Mouse (Mus musculus): ENCODE data around the gene Fbf1. TPM values are rescaled to one million over a fixed set of nuclear protein-coding genes. Genes with fewer than 3 reads are reported as not detected.
A peak's percentile ranks its signal among the peaks of the same experiment; 100 is the strongest.

Gene Fbf1
- polyA plus RNA-seq, 1 experiment from 2014 or later = 58.5 TPM

DNA sequence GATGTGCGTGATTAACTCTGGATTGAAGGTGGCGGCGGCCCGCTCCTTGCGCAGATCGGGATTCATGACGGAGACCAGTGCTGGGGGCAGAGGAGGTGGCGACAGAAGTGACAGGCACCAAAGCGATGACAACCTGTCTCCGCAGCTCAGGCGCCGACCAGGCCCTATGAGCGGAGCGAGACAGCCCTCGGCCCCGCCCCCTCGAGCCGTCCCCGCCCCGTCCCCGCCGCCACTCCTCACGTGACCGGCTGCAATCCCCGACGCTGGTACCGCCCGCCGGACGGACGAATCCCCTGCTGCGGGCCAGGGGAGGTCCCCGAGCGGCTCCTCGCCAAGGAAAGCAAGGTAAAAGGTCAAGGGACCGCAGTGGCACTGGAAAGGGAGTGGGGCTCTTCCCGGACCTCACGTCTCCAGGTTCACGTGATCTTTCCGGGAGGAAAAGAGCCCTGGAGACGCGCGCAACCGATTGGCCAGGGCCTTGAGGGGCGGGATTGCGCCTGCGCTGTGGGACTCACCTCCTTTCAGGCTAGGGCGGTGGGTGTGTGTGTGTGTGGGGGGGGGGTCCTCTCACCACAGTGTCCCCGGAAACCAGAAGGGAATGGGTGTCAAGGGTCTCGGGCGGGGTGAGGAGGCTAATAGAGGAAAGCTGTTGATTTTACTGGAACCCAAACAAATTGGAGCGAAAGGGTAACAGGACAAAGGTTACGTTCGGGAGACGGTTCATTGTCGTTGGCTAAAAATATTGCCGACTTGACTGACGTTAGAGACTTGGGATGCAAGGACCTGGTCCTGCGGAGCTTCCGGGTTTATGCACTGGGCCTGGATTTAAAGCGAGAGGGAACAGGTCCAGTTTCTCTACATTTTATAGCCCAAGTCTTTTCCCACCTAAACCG lies 30.9 kb upstream of the Fbf1 start, which contains the start of the genes Ten1 and Acox1:
Gene Ten1 (plus strand): TSS at position 217 of the 893 bp plus-strand sequence.
Gene Acox1 (minus strand): TSS at position 407 of the 893 bp plus-strand sequence.
- peak within 1 kb of the TSS; percentile 69 for H3K4me2 ChIP-seq
- under 1% methylated on average over 62 of the region's 62 CpGs for WGBS
- H3K27ac ChIP-seq = peak within 1 kb of the TSS; percentile 95
- ATAC-seq = peak; percentile 99
- H3K36me3 ChIP-seq (ENCODE audit: poor library complexity, severe bottlenecking) = peaks cover 20% of the 10 kb centered on the region; the same call in 1 of the 2 replicates
- peak within 1 kb of the TSS; percentile 86 for H3K9ac ChIP-seq
- H3K4me1 ChIP-seq = peaks cover 19% of the 10 kb centered on the region
- no peaks in the 10 kb centered on the region; the same call in 1 of the 2 replicates for H3K9me3 ChIP-seq (replicated peaks)
- H3K27me3 ChIP-seq = no peaks in the 10 kb centered on the region
- peak within 1 kb of the TSS; percentile 69 for H3K4me3 ChIP-seq

DNA sequence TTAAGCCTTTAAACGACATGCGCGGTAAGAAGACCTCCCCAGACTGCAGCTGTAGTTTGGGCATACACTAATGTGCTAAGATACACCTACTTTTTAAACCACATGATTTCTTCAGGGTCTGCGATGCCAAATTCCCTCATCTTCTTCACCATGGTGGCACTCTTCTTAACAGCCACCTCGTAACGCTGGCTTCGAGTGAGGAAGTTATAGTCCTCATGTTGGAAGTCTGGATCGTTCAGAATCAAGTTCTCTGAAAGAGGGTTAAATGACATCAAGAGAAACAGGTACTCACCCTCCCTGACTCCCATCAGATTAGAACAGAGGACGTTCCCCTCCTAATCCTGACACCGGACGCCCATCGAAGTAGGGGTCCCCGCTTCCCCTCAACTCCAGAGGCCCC lies 30.2 kb upstream of the Fbf1 start:
- H3K4me2 ChIP-seq = peak overlapping the region; percentile 69
- no peak for ATAC-seq
- peaks cover 17% of the 10 kb centered on the region; the same call in 1 of the 2 replicates for H3K36me3 ChIP-seq (ENCODE audit: poor library complexity, severe bottlenecking)
- H3K27me3 ChIP-seq = no peaks in the 10 kb centered on the region
- H3K27ac ChIP-seq = peak overlapping the region; percentile 95
- H3K9ac ChIP-seq = peak overlapping the region; percentile 86
- H3K4me1 ChIP-seq = peaks cover 19% of the 10 kb centered on the region
- peak overlapping the region; percentile 69 for H3K4me3 ChIP-seq
- WGBS = 25% methylated on average over 13 of the region's 13 CpGs
- no peaks in the 10 kb centered on the region for H3K9me3 ChIP-seq (replicated peaks)

DNA sequence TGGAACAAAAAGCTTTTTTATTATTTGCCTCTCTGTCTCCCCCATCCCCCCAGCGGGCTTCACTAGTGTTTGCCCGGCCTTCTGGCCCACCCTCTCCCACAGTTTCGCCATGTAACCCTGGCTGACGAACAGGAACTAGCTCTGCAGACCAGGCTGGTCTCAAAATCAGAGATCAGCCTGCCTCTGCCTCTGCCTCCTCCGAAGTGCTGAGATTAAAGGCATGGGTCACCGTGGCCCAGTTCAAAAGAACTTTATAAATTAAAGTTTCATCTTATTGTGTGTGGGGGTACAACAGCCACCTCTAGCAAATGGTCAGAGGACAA lies 29.6 kb upstream of the Fbf1 start:
- H3K4me1 ChIP-seq = peaks cover 19% of the 10 kb centered on the region
- H3K9me3 ChIP-seq (replicated peaks) = no peaks in the 10 kb centered on the region
- H3K4me2 ChIP-seq = peak overlapping the region; percentile 69
- 91% methylated on average over 6 of the region's 6 CpGs for WGBS
- no peak for ATAC-seq
- no peak overlapping the region; the same call in 1 of the 2 replicates for H3K9ac ChIP-seq
- H3K27ac ChIP-seq = no peak overlapping the region
- no peaks in the 10 kb centered on the region for H3K27me3 ChIP-seq
- H3K36me3 ChIP-seq (ENCODE audit: poor library complexity, severe bottlenecking) = peaks cover 17% of the 10 kb centered on the region; the same call in 1 of the 2 replicates
- peak overlapping the region; percentile 69 for H3K4me3 ChIP-seq

DNA sequence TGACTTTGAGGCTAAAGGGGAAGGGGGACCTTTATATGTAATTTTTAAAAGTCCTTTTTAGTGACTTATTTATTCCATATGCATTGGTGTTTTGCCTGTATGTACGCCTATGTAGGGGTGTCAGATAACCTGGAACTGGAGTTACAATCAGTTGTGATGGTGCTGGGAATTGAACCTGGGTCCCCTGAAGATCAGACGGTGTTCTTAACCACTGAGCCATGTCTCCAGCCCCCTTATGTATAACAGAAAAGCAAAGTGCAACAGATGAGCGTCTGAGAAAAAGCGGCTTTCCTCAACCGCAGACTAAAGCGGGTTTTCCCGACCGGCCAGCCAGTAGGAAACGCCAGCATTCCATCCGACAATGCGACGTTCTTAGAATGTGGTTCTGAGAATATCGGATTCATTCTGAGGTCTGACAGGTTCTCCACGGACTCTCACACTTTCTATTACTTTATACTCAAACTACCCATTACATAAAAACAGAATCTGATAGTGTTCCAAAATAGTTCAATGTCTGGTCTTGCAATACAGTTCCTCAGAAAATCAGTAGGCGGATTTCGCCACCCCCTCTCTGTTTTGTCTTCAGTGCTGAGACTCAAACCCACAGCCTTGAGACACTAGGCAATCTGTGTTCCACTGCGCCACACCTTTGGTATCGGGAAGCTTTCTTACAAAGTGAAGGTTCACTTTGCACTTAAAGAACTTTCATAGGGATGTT lies 29.1 kb upstream of the Fbf1 start:
- H3K9ac ChIP-seq = no peak overlapping the region
- H3K27me3 ChIP-seq = no peaks in the 10 kb centered on the region
- H3K27ac ChIP-seq = no peak overlapping the region
- no peak for ATAC-seq
- H3K4me3 ChIP-seq = no peak overlapping the region
- no peaks in the 10 kb centered on the region for H3K9me3 ChIP-seq (replicated peaks)
- peaks cover 17% of the 10 kb centered on the region; the same call in 1 of the 2 replicates for H3K36me3 ChIP-seq (ENCODE audit: poor library complexity, severe bottlenecking)
- 95% methylated on average over 18 of the region's 18 CpGs for WGBS
- H3K4me1 ChIP-seq = peaks cover 19% of the 10 kb centered on the region
- 0 out of 2 replicates have a peak overlapping the region, but pooled peaks have one; percentile 69 for H3K4me2 ChIP-seq

DNA sequence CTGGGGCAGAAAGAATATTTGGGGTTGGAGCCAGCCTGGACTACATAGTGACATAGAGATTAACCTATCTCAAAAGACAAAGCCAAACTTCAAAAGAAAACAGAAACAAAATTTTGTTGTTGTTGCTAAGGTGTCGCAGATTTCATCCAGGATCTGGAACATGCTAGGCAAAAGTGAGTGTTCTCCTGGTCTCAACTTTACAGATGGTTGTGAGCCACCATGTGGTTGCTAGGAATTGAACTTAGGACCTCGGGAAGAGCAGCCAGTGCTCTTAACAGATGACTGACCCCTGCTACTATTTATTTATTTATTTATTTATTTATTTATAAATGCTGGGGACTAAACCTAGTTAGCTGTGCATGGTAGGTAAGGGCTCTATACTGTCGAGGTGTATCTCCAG lies 28.4 kb upstream of the Fbf1 start:
- WGBS = 81% methylated on average over 3 of the region's 3 CpGs

DNA sequence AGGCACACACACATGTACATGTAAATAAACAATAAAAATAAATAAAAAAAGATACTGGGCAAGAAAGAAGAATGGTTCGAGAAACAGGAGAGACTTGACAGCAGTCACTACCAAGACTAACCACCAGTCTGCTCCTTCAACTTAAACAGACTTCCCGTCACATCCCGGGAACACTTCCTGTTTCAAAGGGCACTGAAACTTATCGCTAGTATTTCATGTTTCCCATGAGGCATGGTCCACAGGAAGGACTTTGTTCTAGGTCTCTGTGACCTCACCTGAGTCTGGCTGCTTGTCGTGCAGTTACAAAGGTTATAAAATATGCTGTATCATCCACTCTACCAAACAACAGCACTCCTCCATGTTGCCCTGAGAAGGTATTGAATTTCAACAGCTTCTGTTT lies 27.3 kb upstream of the Fbf1 start:
- 85% methylated on average over 5 of the region's 5 CpGs for WGBS
- Histone ChIP-seq H3K9me3 (replicated peaks) (no peaks in the 10 kb centered on the region), H3K36me3 (ENCODE audit: poor library complexity, severe bottlenecking) (peaks cover 27% of the 10 kb centered on the region), H3K9ac (no peak overlapping the region), H3K27ac (no peak overlapping the region), H3K4me1 (peaks cover 19% of the 10 kb centered on the region), H3K27me3 (no peaks in the 10 kb centered on the region), H3K4me2 (no peak overlapping the region), H3K4me3 (no peak overlapping the region)
- ATAC-seq = no peak

More for the DNA sequence above, 28.4 kb upstream of the Fbf1 start:
- Histone ChIP-seq H3K36me3 (ENCODE audit: poor library complexity, severe bottlenecking) (peaks cover 18% of the 10 kb centered on the region; the same call in 1 of the 2 replicates), H3K4me2 (no peak overlapping the region), H3K4me3 (no peak overlapping the region), H3K9me3 (replicated peaks) (no peaks in the 10 kb centered on the region), H3K27ac (no peak overlapping the region), H3K9ac (no peak overlapping the region), H3K4me1 (peaks cover 19% of the 10 kb centered on the region), H3K27me3 (no peaks in the 10 kb centered on the region)
- ATAC-seq = no peak

DNA sequence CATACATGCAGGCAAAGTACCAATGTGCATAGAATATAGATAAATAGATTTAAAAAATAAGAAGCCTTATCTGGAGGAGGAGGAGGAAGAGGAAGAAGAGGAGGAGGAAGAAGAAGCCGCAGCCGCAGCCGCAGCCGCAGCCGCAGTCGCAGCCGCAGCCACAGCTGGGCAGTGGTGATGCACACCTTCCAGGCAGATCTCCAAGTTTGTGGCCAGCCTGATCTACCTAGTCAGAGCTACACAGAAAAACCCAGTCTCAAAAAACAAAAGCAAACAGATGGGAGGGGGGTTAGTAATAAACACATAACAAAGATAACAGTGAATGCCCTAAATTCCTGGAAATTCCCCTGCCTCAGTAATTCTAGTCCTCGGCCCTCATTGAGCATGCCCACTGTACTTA lies 26.7 kb upstream of the Fbf1 start:
- no peak overlapping the region for H3K9ac ChIP-seq
- H3K36me3 ChIP-seq (ENCODE audit: poor library complexity, severe bottlenecking) = peaks cover 32% of the 10 kb centered on the region
- H3K27ac ChIP-seq = no peak overlapping the region
- 95% methylated on average over 8 of the region's 8 CpGs for WGBS
- no peak overlapping the region for H3K4me2 ChIP-seq
- ATAC-seq = no peak
- H3K4me1 ChIP-seq = peaks cover 17% of the 10 kb centered on the region
- no peaks in the 10 kb centered on the region for H3K27me3 ChIP-seq
- no peaks in the 10 kb centered on the region for H3K9me3 ChIP-seq (replicated peaks)
- no peak overlapping the region for H3K4me3 ChIP-seq

DNA sequence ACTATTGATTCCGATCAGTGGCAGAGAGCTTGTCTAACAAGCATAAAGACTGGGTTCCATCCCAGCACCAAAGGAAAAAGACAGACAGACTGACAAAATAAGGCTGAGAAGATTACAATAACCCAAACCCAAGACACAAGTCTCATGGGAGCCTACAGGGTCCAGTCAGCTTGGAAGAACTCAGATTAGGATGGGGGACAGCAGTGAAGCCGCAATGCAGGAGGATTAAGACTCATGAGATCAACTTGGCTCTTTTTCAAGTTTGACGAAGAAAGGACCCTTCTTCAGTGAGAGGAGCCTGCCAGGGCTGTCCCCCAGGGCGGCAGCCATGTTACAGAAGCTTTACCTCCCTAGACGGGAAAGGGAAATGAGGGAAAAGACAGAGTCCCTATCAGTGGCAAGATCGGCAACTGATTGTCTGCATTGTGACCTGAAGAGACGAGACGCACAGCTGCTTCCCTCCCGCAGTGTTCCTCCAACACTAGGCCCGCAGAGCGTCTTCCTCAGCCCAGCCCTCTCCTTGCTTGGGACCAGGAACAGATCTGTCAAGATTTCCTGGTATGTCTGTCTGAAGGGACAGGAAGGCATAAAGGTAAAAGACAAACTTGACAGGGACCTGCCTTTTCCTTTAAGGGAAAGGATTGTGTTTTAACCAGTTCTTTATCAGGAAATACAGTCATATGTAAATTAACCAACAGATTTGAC lies 19.4 kb upstream of the Fbf1 start:
- Histone ChIP-seq H3K9me3 (replicated peaks) (no peaks in the 10 kb centered on the region), H3K36me3 (ENCODE audit: poor library complexity, severe bottlenecking) (peaks cover 61% of the 10 kb centered on the region), H3K9ac (no peak overlapping the region), H3K4me2 (no peak overlapping the region), H3K4me3 (no peak overlapping the region), H3K27ac (no peak overlapping the region), H3K27me3 (no peaks in the 10 kb centered on the region), H3K4me1 (peaks cover 21% of the 10 kb centered on the region)
- 43% methylated on average over 11 of the region's 11 CpGs for WGBS
- no peak for ATAC-seq

DNA sequence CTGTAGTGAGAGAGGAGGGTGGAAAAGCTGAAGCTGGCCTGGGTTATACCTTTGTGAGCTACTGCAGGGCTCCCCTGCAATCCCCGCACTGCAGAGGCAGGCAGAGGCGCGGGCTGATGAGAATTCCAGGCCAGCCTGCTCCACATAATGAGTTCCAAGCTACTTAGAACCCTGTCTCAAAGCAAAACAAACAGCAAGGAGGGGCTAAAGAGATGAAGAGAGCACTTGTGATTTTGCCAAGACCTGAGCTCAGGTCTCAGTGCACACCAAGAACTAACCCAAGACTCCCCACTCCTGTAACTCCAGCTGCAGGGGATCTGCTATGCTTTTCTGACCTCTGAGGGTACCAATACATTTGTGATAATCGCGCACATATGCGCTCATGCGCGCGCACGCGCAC lies 18.4 kb upstream of the Fbf1 start:
- Histone ChIP-seq H3K27ac (no peak overlapping the region), H3K4me1 (peaks cover 21% of the 10 kb centered on the region), H3K9me3 (replicated peaks) (no peaks in the 10 kb centered on the region), H3K4me3 (no peak overlapping the region), H3K9ac (no peak overlapping the region), H3K27me3 (no peaks in the 10 kb centered on the region), H3K36me3 (ENCODE audit: poor library complexity, severe bottlenecking) (peaks cover 70% of the 10 kb centered on the region), H3K4me2 (no peak overlapping the region)
- WGBS = 84% methylated on average over 11 of the region's 11 CpGs
- ATAC-seq = no peak

DNA sequence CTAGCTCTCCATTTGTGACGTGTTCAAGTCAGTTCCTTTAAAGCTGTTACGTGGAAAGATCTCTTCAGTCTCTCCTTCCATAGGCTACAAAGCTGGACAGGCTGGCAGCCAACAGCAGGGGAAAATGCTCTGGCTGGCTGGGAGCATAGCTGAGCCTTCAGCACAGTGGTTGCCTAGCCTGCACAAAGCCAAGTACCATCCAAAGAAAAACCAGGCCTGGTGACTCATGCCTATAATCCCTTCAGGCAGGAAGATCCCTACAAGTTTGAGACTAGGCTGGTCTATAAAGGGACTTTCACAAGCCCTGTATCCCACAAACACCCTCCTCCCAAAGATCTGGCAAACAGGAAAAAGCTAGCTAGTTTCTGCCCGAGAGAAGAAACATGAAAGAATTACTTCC lies 17.9 kb upstream of the Fbf1 start:
- no peak overlapping the region for H3K27ac ChIP-seq
- H3K4me3 ChIP-seq = no peak overlapping the region
- no peaks in the 10 kb centered on the region for H3K9me3 ChIP-seq (replicated peaks)
- 86% methylated on average over 3 of the region's 3 CpGs for WGBS
- no peak overlapping the region for H3K4me2 ChIP-seq
- H3K36me3 ChIP-seq (ENCODE audit: poor library complexity, severe bottlenecking) = peaks cover 68% of the 10 kb centered on the region
- no peak for ATAC-seq
- H3K4me1 ChIP-seq = peaks cover 21% of the 10 kb centered on the region
- no peaks in the 10 kb centered on the region for H3K27me3 ChIP-seq
- H3K9ac ChIP-seq = no peak overlapping the region

DNA sequence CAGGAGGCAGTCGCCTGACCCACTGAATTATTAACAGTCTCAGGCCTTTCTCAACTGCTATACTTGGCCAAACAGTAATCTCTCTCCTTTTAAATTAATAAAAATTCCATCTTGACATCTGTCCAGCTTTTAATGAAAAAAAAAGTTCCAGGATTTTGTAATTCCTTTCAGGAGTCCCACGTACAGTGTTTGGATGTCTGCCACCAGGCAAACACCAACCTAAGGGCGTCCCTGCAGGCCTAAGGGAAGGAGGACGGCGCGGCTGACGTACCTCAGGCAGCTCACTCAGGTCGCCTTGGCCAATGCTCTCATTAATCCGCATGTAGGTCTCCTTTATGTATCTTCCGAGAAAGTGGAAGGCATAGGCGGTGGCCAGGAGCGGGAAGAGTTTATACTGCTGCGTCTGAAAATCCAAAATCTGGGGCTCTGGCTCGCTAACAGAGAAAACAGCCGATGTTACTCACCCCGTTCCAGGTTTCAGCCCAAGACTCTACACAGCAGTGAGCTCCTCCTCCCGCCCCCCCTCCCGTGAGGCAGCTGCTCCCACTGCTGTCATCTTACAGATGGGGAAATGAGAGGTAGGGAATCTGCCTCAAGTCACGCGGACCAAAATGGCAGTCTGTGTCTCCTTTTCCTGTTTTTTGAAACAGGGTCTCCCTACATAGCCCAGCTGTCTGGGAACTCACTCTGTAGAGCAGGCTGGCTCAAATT lies 10.6 kb upstream of the Fbf1 start:
- 91% methylated on average over 20 of the region's 20 CpGs for WGBS
- Histone ChIP-seq H3K9ac (no peak overlapping the region), H3K4me2 (no peak overlapping the region), H3K27ac (no peak overlapping the region), H3K27me3 (no peaks in the 10 kb centered on the region), H3K4me3 (no peak overlapping the region), H3K4me1 (no peaks in the 10 kb centered on the region), H3K9me3 (replicated peaks) (no peaks in the 10 kb centered on the region), H3K36me3 (ENCODE audit: poor library complexity, severe bottlenecking) (peaks cover 93% of the 10 kb centered on the region)
- ATAC-seq = no peak

Measured in forebrain, embryonic 13.5 days (tissue).